Mouse (Mus musculus): Measurements from ENCODE around the gene Rnf126. TPM values are rescaled to one million over a fixed set of nuclear protein-coding genes. Genes with fewer than 3 reads are reported as not detected.
"Not testable (repeated sequence)": the region's sequence is repeated elsewhere in the genome, so short reads cannot be mapped to it uniquely, and the experiment has no call there.

Rnf126 gene
- total RNA-seq, 2 experiments from 2014 or later = 90.8 to 97.7 TPM

GRCm38 (mm10) chr10:79767372-79768244 lies 856 bp upstream of the Rnf126 start:
- peak; percentile 91 to 93 for DNase-seq (ENCODE audit: low spot score in 2 of 2)

GRCm38 (mm10) chr10:79766001-79766507 lies 698 bp downstream of the Rnf126 start:
- DNase-seq (ENCODE audit: low spot score in 2 of 2) = no peak

DNA sequence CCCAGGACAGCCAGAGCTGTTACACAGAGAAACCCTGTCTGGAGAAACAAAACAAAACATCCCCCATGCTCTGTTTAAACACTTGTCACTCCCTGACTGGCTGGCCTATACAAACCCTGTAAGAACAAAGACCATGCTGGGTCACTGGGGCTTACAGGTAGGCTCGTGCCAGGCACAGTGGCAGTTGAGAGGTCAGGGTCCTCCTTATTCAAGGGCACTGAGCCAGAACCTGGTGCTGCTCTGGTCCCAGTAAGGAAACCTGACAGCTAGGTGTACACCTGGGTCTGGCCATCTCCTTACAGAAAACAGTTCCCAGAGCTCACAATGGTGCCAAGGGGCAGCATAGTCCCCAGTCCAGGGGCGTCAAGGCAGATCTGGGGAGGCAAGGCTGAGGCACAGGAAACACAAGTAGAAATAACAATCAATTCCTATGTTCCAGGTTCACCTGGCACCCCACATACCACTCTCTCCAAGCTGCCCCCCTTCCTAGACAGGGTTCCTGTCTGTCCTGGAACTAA lies 1.5 kb downstream of the Rnf126 start:
- DNase-seq (ENCODE audit: low spot score in 2 of 2) = no peak

DNA sequence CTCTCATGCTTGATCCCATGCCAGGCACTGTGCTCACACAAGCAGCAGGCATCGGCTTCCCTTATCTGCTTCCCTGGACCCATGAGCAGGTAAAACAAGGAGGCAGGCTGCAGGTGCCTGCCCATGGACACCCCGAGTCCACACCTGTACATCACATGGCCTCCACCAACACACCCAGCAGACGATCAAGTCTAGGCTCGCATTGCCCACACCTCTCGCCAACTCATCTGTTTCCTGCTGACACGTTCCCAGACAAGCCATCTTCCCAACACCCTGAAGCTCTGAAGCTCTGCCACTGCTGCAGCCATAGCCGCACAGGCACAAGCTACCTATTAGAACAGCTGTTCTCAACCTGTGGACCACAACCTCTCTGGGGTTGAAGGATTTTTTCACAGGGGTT lies 2.5 kb downstream of the Rnf126 start:
- DNase-seq (ENCODE audit: low spot score in 2 of 2) = no peak

GRCm38 (mm10) chr10:79762875-79763274 lies 3.9 kb downstream of the Rnf126 start:
- no peak for DNase-seq (ENCODE audit: low spot score in 2 of 2)

GRCm38 (mm10) chr10:79760603-79761143 lies 6.1 kb downstream of the Rnf126 start:
- no peak for DNase-seq (ENCODE audit: low spot score in 2 of 2)

- DNase-seq (ENCODE audit: low spot score in 2 of 2) = not testable (repeated sequence)
Measured at GRCm38 (mm10) chr10:79759675-79760074, 7.1 kb downstream of the Rnf126 start.

GRCm38 (mm10) chr10:79756660-79757059 lies 10.1 kb downstream of the Rnf126 start:
- no peak for DNase-seq (ENCODE audit: low spot score in 2 of 2)

- DNase-seq (ENCODE audit: low spot score in 2 of 2) = no peak
Measured at GRCm38 (mm10) chr10:79755854-79756253, 10.9 kb downstream of the Rnf126 start.

DNA sequence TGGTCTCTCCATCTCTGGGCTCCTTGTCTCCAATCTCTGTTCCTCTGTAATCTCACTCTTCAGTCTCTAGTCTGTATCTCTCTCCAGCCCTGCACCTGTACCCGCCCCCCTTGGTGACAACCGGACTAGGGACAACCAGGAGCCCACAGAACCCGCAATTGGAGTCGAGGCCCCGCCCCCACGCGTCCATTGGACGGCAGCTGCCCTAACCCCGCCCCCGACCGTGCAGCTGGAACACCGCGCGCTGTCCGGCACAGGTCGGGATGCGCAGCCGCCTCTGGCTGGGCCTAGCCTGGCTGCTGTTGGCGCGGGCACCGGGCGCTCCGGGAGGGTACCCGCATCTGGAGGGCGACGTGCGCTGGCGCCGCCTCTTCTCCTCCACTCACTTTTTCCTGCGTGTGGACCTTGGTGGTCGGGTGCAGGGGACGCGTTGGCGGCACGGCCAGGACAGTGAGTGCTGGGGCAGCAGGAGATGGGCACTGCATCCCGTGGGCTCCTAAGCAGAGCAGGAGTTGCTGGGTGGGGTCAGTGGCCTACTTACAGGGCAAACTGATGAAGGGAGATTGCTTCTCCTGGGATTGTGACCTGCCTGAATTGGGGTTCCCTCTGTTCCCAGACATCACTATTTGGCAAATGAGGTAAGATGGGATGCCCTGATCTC lies 11.8 kb downstream of the Rnf126 start, which contains the start of gene Fgf22:
Fgf22 (plus strand) TSS at position 221 of the 661 bp plus-strand sequence.
- DNase-seq (ENCODE audit: low spot score in 2 of 2) = peak in 1 of 2 experiments; percentile 67

GRCm38 (mm10) chr10:79748496-79748895 lies 18.3 kb downstream of the Rnf126 start:
- DNase-seq (ENCODE audit: low spot score in 2 of 2) = no peak

DNA sequence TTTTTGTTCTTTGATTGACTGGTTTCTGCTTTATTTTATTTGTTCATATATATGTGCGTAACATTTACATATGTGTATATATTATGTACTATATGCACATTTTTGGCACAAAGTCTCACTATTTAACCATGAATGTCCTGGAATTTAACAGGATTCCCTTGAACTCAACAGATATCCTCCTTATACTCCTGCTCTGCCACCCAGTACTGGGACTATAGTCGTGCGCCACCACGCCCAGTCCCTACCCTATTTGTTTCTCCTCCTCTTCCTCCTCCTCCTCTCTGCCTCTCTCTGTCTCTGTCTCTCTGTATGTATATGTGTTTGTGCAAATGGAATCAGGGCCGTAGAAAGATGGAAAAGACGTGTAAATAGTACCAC lies 20.0 kb downstream of the Rnf126 start:
- no peak for DNase-seq (ENCODE audit: low spot score in 2 of 2)

DNA sequence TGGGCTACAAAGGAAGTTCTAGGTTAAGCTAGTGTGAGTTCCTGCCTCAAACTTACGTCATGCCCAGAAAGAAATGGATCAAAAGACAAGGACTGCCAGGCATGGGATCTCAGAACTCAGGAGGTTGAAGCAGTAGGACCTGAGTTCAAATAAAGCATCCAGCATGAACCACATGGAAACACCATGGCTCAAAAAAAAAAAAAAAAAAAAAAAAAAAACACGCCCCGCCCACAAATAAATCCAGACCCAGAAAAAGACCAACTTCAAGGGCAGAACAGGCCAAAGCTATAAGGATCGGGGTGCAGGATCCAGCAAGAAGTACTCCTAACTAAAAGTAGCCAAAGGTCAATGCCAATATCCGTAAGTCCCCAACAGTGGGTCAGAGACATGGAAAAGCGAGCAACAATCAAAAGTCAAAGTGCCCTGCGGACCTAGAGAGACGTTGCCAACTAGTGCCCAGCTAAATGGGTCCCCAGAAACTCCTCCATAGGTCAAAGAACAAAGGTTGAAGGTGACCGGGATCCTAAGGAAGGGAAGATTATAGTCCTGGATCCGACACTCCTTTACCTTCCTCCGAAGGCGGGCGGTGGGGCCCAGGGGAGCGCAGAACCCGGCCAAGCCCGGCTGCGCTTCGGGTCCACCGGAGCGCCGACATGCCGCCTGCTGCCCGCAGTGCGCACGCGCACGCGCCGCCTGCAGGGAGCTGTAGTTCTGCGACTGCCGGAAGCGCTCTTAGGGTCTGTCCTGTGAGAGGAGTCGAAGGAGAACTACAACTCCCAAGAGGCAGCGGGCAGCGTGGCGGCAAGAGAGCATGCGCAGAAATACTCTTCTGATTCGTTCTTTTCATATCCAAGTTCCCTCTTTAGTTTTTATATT lies 20.6 kb downstream of the Rnf126 start, which contains the start of gene Polrmt:
Polrmt (minus strand) TSS at position 684 of the 876 bp plus-strand sequence.
- DNase-seq (ENCODE audit: low spot score in 2 of 2) = peak; percentile 92 to 95

- no peak for DNase-seq (ENCODE audit: low spot score in 2 of 2)
Measured at GRCm38 (mm10) chr10:79745411-79745810, 21.3 kb downstream of the Rnf126 start.

- DNase-seq (ENCODE audit: low spot score in 2 of 2) = no peak
Measured at GRCm38 (mm10) chr10:79743650-79744365, 22.9 kb downstream of the Rnf126 start.

- no peak for DNase-seq (ENCODE audit: low spot score in 2 of 2)
Measured at GRCm38 (mm10) chr10:79743161-79743560, 23.6 kb downstream of the Rnf126 start.

- DNase-seq (ENCODE audit: low spot score in 2 of 2) = no peak
Measured at GRCm38 (mm10) chr10:79740863-79741262, 25.9 kb downstream of the Rnf126 start.

GRCm38 (mm10) chr10:79739234-79739633 lies 27.5 kb downstream of the Rnf126 start:
- no peak for DNase-seq (ENCODE audit: low spot score in 2 of 2)

GRCm38 (mm10) chr10:79738259-79738658 lies 28.5 kb downstream of the Rnf126 start:
- no peak for DNase-seq (ENCODE audit: low spot score in 2 of 2)

DNA sequence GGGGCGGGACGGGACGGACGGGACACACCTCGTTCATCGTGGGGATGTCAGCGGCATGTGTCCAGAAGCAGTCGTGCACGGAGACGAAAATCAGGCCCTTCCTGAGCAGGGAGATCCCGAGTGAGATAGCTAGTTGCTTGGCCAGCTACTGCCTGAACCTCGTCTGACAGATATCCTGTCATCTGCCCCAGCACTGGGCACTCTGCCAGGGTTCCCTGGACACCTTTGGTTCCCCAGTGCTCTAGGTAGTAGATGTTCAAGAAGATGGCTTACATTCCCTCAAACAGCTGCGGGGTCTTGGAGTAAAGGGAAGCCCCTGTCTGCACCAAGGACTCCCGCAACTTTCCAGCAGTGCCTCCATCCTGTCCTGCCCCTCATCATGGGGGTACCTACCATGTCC lies 30.0 kb downstream of the Rnf126 start:
- DNase-seq (ENCODE audit: low spot score in 2 of 2) = no peak
